Mouse (Mus musculus) lung, embryonic 15.5 days (tissue): Measurements from ENCODE around the gene Nlgn2. TPM values are rescaled to one million over a fixed set of nuclear protein-coding genes. Genes with fewer than 3 reads are reported as not detected.
A peak's percentile ranks its signal among the peaks of the same experiment; 100 is the strongest.

ENCODE experiments used
- ATAC-seq: fragments of 200-750 bp; cut with Nextera tagmentation; 2 replicates; pipeline ENCODE4 v1.8.0; 2017; ENCODE audit warnings: moderate number of reproducible peaks, borderline replicate concordance; ENCODE audit not compliant: low FRiP score, low TSS enrichment; ENCODE audit errors: extremely low read depth
- H3K27ac ChIP-seq: fragments of 300-500 bp; sonication (generic); 2 replicates; pipeline ENCODE4 v1.5.1; 2015; ENCODE audit warnings: moderate library complexity, mild to moderate bottlenecking, inconsistent platforms
- H3K27me3 ChIP-seq: fragments of 300-500 bp; sonication (generic); 2 replicates; pipeline ENCODE4 v1.6.1; 2015; ENCODE audit warnings: inconsistent platforms
- H3K36me3 ChIP-seq: fragments of 300-500 bp; sonication (generic); 2 replicates; pipeline ENCODE4 v1.6.1; 2015; ENCODE audit warnings: inconsistent platforms
- H3K4me1 ChIP-seq: fragments of 300-500 bp; sonication (generic); 2 replicates; pipeline ENCODE4 v1.6.1; 2015; ENCODE audit warnings: inconsistent platforms
- H3K4me2 ChIP-seq: fragments of 300-500 bp; sonication (generic); 2 replicates; pipeline ENCODE4 v1.6.1; 2015; ENCODE audit warnings: inconsistent platforms, mild to moderate bottlenecking, moderate library complexity
- H3K4me3 ChIP-seq: fragments of 300-500 bp; sonication (generic); 2 replicates; pipeline ENCODE4 v1.5.1; 2015; ENCODE audit warnings: mild to moderate bottlenecking, inconsistent platforms
- H3K9ac ChIP-seq: fragments of 300-500 bp; sonication (generic); 2 replicates; pipeline ENCODE4 v1.6.1; 2015; ENCODE audit warnings: inconsistent platforms
- H3K9me3 ChIP-seq: fragments of 300-500 bp; sonication (generic); 2 replicates; pipeline ENCODE4 v1.6.1; 2016; ENCODE audit warnings: inconsistent platforms
- WGBS: fragments of 180-500 bp; shearing (Covaris S2); methylation state at CpG from one replicate; pipeline ENCODE4 v1.1.7; 2015; 5-methylcytosine and 5-hydroxymethylcytosine counted together
- polyA plus RNA-seq: library from polyadenylated mRNA; unstranded; fragments of >200 nt; fragmentation: Nextera tagmentation; extraction: Ambion mirVana; gene quantifications from 2 replicates; pipeline ENCODE4 v1.2.1, GENCODE M21; 2015

Gene Nlgn2
- polyA plus RNA-seq, 1 experiment from 2014 or later: 6.5 TPM

GRCm38 (mm10) chr11:69858113-69858998 lies 20.8 kb upstream of the Nlgn2 start, which contains the start of gene Tnk1:
Gene Tnk1, minus strand, starts transcription at chr11:69858730.
- H3K4me1 ChIP-seq: no peaks in the 10 kb centered on the region
- 16% methylated on average over 30 of the region's 30 CpGs for WGBS
- no peaks in the 10 kb centered on the region for H3K9me3 ChIP-seq
- peak; percentile 82 for ATAC-seq
- no peaks in the 10 kb centered on the region for H3K36me3 ChIP-seq
- H3K4me2 ChIP-seq: peak within 1 kb of the TSS; percentile 49
- H3K27ac ChIP-seq: peak within 1 kb of the TSS; percentile 79
- H3K27me3 ChIP-seq: peaks cover 17% of the 10 kb centered on the region; the same call in 1 of the 2 replicates
- H3K4me3 ChIP-seq: peak within 1 kb of the TSS; percentile 32
- H3K9ac ChIP-seq: peak within 1 kb of the TSS; percentile 25

GRCm38 (mm10) chr11:69855347-69855746 lies 17.8 kb upstream of the Nlgn2 start:
- Histone ChIP-seq H3K27me3 (peaks cover 17% of the 10 kb centered on the region; the same call in 1 of the 2 replicates), H3K27ac (no peak overlapping the region), H3K4me3 (no peak overlapping the region), H3K36me3 (peaks cover 22% of the 10 kb centered on the region), H3K9ac (no peak overlapping the region), H3K9me3 (no peaks in the 10 kb centered on the region), H3K4me1 (0 out of 2 replicates have a peak, but pooled peaks cover 7% of the 10 kb centered on the region), H3K4me2 (no peak overlapping the region; the same call in 1 of the 2 replicates)
- ATAC-seq: no peak
- 26% methylated on average over 16 of the region's 16 CpGs for WGBS

- Histone ChIP-seq H3K4me2 (no peak overlapping the region), H3K9me3 (no peaks in the 10 kb centered on the region), H3K27ac (no peak overlapping the region), H3K9ac (no peak overlapping the region), H3K36me3 (peaks cover 28% of the 10 kb centered on the region), H3K27me3 (peaks cover 14% of the 10 kb centered on the region; the same call in 1 of the 2 replicates), H3K4me1 (0 out of 2 replicates have a peak, but pooled peaks cover 7% of the 10 kb centered on the region), H3K4me3 (no peak overlapping the region)
- 73% methylated on average over 10 of the region's 10 CpGs for WGBS
- ATAC-seq: no peak
Observed at GRCm38 (mm10) chr11:69854680-69855079, 17.1 kb upstream of the Nlgn2 start.

GRCm38 (mm10) chr11:69853994-69854393 lies 16.4 kb upstream of the Nlgn2 start:
- H3K9ac ChIP-seq: no peak overlapping the region
- no peak overlapping the region for H3K4me3 ChIP-seq
- peaks cover 35% of the 10 kb centered on the region for H3K36me3 ChIP-seq
- H3K4me1 ChIP-seq: 0 out of 2 replicates have a peak, but pooled peaks cover 9% of the 10 kb centered on the region
- ATAC-seq: no peak
- WGBS: 54% methylated on average over 7 of the region's 7 CpGs
- H3K27ac ChIP-seq: no peak overlapping the region
- H3K9me3 ChIP-seq: no peaks in the 10 kb centered on the region
- H3K27me3 ChIP-seq: peaks cover 11% of the 10 kb centered on the region; the same call in 1 of the 2 replicates
- H3K4me2 ChIP-seq: no peak overlapping the region

GRCm38 (mm10) chr11:69850754-69851153 lies 13.2 kb upstream of the Nlgn2 start:
- Histone ChIP-seq H3K27ac (no peak overlapping the region), H3K4me1 (peaks cover 27% of the 10 kb centered on the region), H3K27me3 (no peaks in the 10 kb centered on the region), H3K4me2 (no peak overlapping the region), H3K4me3 (no peak overlapping the region), H3K9me3 (no peaks in the 10 kb centered on the region), H3K36me3 (peaks cover 45% of the 10 kb centered on the region), H3K9ac (no peak overlapping the region)
- no peak for ATAC-seq
- 73% methylated on average over 8 of the region's 8 CpGs for WGBS

- ATAC-seq: no peak
- Histone ChIP-seq H3K9me3 (no peaks in the 10 kb centered on the region), H3K9ac (no peak overlapping the region), H3K36me3 (peaks cover 45% of the 10 kb centered on the region), H3K4me3 (no peak overlapping the region), H3K4me2 (no peak overlapping the region), H3K27ac (no peak overlapping the region), H3K4me1 (peaks cover 34% of the 10 kb centered on the region), H3K27me3 (no peaks in the 10 kb centered on the region)
- 90% methylated on average over 15 of the region's 15 CpGs for WGBS
Observed at GRCm38 (mm10) chr11:69849884-69850283, 12.3 kb upstream of the Nlgn2 start.

- H3K4me2 ChIP-seq: no peak overlapping the region
- H3K9ac ChIP-seq: no peak overlapping the region
- no peaks in the 10 kb centered on the region for H3K27me3 ChIP-seq
- H3K4me3 ChIP-seq: no peak overlapping the region
- 0 out of 2 replicates have a peak overlapping the region, but pooled peaks have one; percentile 24 for H3K27ac ChIP-seq
- peaks cover 45% of the 10 kb centered on the region for H3K36me3 ChIP-seq
- 79% methylated on average over 9 of the region's 9 CpGs for WGBS
- ATAC-seq: no peak
- H3K9me3 ChIP-seq: no peaks in the 10 kb centered on the region
- peaks cover 34% of the 10 kb centered on the region for H3K4me1 ChIP-seq
Observed at GRCm38 (mm10) chr11:69849128-69849527, 11.5 kb upstream of the Nlgn2 start.

GRCm38 (mm10) chr11:69848021-69848420 lies 10.4 kb upstream of the Nlgn2 start:
- Histone ChIP-seq H3K36me3 (peaks cover 45% of the 10 kb centered on the region), H3K9ac (no peak overlapping the region), H3K9me3 (no peaks in the 10 kb centered on the region), H3K27me3 (no peaks in the 10 kb centered on the region), H3K4me1 (peaks cover 34% of the 10 kb centered on the region), H3K4me2 (peak overlapping the region; percentile 89), H3K27ac (no peak overlapping the region), H3K4me3 (peak overlapping the region; percentile 64)
- no peak for ATAC-seq
- WGBS: 93% methylated on average over 6 of the region's 6 CpGs

- 7% methylated on average over 37 of the region's 37 CpGs for WGBS
- Histone ChIP-seq H3K27me3 (no peaks in the 10 kb centered on the region), H3K9ac (peak overlapping the region; percentile 75), H3K4me3 (peak overlapping the region; percentile 64), H3K9me3 (no peaks in the 10 kb centered on the region), H3K4me1 (peaks cover 27% of the 10 kb centered on the region), H3K27ac (peak overlapping the region; percentile 97), H3K36me3 (peaks cover 39% of the 10 kb centered on the region), H3K4me2 (peak overlapping the region; percentile 89)
- peak; percentile 41 for ATAC-seq
Observed at GRCm38 (mm10) chr11:69846738-69847688, 9.4 kb upstream of the Nlgn2 start.

- WGBS: under 1% methylated on average over 38 of the region's 38 CpGs
- peak; percentile 96 for ATAC-seq
- Histone ChIP-seq H3K4me1 (peaks cover 27% of the 10 kb centered on the region), H3K4me3 (peak within 1 kb of the TSS; percentile 64), H3K27me3 (no peaks in the 10 kb centered on the region), H3K4me2 (peak within 1 kb of the TSS; percentile 89), H3K9me3 (no peaks in the 10 kb centered on the region), H3K27ac (peak within 1 kb of the TSS; percentile 97), H3K9ac (peak within 1 kb of the TSS; percentile 75), H3K36me3 (peaks cover 32% of the 10 kb centered on the region)
Observed at GRCm38 (mm10) chr11:69846198-69846680, 8.7 kb upstream of the Nlgn2 start, which contains the start of gene Plscr3. Gene Plscr3, plus strand, starts transcription at chr11:69846376.

- 0% methylated on average over 7 of the region's 7 CpGs for whole genome bisulfite sequencing
- peak overlapping the region; percentile 88 for H3K27ac ChIP-seq
- H3K27me3 ChIP-seq: peaks cover 13% of the 10 kb centered on the region
- H3K4me1 ChIP-seq: peaks cover 38% of the 10 kb centered on the region
- H3K4me2 ChIP-seq: peak overlapping the region; percentile 98
- peak; percentile 1; the same call in 1 of the 2 replicates for ATAC-seq
- peak overlapping the region; percentile 68 for H3K9ac ChIP-seq
- no peaks in the 10 kb centered on the region for H3K36me3 ChIP-seq
- no peaks in the 10 kb centered on the region for H3K9me3 ChIP-seq
- peak overlapping the region; percentile 71 for H3K4me3 ChIP-seq
Observed at GRCm38 (mm10) chr11:69838714-69839104, 1.1 kb upstream of the Nlgn2 start.
